Mouse (Mus musculus) mature B cell (primary cell): ENCODE measurements around the gene Ltbp3.

Experiments
- in situ Hi-C: fragments of 300-500 bp; cut with MboI; formaldehyde crosslinking; loops from 2 replicates; pipeline ENCODE4 v1.14.3; 2019

The Ltbp3 gene

DNA sequence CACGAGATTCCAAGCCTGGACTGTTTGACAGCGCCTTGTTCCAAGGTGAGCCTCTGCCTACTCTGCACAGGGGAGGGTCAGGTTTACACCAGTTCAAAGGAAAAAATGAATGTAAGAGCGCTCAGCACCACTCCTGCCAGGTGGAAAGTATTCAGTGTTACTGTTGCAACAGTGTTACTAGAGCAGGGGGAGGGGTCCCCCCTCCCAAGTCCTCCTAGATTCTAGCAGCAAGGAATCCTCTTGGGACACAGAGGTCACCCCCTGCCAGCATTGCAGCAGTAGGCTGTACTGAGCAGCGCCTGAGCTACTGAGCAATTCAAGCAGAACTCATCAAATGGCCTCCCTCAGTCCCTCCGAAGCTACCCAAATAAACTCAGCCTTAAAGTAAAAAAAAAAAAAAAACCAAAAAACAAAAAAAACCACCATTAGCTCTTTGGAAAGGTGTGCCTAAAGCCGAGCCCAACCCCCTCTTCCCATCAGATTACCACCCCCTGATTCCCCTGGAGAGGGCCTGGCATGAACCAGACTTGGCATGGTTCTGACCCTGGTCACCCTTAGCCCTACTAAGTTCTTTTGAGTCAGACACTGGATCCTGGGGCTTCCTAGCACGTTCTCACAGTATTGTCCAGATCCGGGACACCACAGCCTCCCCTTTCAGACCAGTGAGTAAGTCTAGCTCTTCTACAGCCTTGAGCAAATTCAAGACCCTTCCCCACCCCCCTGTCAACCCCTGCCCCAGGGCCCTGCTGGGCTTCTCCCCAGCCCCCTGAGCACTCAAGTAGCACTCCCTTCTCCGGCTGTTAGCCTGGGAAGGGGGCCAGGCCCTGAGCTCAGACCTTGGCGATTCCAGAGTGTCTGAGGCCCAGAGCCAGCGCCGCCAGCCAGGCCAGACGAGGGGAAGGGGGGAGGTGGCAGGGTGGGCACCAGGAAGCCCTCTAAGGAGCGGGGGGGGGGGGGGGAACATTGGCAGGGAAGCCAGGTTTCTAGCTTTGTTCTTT lies at the start of gene Ltbp3:
Ltbp3 (plus strand) TSS at position 585 of the 998 bp plus-strand sequence.
- in situ Hi-C loops, result no loop called here

DNA sequence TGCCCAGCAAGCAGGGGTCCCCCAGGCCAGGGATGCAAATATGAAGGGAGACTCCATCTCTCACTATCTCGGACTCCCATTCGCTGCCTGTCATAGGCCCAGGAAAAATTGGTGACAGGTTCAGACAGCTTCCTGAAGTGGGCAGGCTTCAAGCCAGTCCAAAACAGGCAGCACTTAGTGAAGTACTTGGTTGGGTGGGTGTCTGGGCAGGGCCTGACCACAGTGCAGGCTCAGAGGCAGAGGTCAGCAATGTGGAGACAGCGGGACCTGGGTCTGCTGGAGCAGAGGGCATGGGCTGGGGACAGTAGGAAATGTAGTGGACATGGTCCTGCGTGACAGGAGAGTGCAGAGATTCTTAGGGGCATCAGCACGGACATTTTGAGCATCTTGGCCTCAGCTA lies 49.1 kb upstream of the Ltbp3 start:
- in situ Hi-C loops, result no loop called here

DNA sequence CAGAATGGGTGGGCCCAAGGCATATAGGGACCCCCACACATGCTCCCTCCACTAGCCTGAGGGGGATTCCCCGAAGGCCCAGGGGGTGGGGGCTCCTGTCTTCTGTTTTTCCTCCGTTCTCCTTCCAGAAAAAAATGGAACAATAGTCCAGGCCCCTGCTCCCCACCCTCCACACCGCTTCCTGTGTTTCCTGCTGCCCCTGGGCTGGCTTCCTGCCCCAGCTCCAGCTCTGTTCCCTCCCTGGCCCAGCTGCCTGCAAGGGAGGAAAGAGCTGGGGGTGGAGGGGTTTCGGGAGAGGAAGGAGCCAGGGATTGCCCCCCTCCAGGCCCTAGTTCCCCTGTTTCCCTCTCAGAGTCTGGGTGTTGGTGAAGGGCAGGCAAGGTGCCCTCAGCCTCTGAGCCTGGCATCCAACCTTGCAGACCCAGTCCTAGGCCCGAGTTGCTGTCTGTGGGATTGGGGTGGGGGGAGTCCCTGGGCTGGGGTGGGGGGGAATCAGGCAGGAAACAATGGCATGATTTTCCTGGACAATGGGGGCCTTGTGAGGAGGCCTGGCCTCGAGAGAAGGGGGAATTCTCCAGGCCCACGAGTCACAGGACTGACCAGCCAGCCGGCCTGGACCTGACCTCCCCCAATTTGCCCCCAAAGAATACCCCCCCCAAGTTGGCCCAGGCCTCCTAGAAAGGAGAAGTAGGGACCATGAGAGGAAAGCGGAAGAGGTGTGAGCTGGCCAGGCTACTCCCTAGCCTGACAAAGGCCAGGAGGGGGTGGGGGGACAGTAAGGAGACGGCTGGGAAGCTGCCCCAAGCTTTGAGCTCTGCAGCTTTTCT lies 48.4 kb upstream of the Ltbp3 start:
- in situ Hi-C loops, result no loop called here

DNA sequence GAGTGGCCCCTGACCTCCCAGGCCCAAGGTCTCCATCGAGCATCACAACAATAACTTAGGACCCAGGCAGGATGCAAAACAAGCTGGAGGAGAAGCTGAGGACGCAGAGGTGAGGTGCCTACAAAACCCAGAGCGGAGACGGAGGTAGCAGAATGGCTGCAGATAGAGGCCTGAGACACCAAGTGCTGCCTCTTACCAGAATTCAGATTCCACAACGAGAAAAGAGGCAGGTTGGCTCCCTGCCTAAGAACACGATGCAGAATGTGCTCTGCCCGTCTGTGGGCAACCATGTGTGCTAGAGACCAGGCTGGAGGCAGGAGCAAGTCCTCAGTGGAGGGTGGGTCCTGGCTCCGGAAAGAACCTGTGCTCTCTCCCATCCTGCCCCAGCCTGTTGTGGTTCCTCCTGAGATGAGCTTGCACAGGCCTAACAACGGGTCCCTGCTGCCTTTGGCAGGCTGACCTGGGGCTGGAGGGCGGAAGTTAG lies 47.7 kb upstream of the Ltbp3 start:
- in situ Hi-C loops, result no loop called here

DNA sequence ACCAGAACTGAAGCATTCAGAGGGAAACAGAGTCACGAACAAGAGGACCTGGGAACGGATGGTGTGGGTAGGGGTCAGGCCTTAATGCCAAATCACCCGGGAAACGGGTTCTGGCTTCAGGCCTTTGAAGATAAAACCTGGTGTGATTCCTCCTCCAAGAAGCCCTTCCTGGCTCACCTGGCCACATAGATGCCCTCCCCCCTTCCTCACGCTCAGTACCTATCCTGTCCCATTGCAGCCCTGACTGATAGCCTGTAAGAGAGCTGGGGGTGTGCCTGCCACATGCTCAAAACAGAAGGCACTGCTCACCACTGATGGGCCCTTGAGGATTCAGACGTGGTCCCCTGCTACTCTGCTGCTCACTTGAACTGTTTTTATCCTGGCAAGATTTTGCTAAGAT lies 46.9 kb upstream of the Ltbp3 start:
- in situ Hi-C loops, result no loop called here

DNA sequence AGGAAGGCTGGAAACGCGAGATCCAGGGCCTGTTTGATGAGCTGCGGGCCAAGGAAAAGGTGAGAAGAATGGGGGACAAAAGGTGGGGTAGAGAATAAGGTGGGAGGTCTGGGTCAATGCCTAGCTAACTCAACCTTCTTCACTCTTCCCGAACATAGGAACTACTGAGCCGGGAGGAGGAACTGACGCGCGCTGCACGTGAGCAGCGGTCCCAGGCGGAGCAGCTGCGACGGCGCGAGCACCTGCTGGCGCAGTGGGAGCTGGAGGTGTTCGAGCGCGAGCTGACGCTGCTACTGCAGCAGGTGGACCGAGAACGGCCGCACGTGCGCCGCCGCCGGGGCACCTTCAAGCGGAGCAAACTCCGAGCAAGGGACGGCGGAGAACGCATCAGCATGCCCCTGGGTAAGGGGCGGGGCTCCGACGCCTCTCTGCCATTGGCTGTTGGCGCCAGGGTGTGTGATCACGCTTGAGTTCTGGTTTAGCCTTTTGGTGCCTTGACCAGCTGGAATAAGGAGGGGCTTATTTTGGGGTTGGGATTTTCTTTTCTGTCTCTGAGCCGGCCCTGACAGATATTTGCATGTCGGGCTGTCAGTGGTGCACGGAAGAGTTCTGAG lies 44.7 kb upstream of the Ltbp3 start:
- in situ Hi-C loops, result no loop called here

DNA sequence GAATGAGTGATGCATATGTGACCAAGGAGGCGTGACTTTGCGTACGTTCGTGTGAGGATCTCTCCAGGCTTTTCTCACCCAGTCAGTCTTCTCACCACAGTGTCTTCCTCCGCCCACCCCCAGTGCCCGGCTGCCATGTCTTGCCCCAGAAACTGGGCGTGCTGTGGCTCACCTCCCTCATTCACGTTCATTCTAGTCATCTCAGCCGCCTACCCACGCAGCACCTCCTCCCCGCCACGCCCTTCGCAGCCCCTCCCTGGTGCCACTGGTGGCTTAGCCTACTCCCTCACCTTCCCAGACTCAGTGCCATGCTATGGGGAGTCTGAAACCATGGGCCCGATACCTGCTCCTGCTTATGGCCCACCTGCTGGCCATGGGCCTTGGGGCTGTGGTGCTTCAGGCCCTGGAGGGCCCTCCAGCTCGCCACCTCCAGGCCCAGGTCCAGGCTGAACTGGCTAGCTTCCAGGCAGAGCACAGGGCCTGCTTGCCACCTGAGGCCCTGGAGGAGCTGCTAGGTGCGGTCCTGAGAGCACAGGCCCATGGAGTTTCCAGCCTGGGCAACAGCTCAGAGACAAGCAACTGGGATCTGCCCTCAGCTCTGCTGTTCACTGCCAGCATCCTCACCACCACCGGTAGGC lies 36.4 kb upstream of the Ltbp3 start, which contains the start of gene Kcnk7:
Kcnk7 (plus strand) TSS at position 205 of the 638 bp plus-strand sequence.
- in situ Hi-C loops, result no loop called here

DNA sequence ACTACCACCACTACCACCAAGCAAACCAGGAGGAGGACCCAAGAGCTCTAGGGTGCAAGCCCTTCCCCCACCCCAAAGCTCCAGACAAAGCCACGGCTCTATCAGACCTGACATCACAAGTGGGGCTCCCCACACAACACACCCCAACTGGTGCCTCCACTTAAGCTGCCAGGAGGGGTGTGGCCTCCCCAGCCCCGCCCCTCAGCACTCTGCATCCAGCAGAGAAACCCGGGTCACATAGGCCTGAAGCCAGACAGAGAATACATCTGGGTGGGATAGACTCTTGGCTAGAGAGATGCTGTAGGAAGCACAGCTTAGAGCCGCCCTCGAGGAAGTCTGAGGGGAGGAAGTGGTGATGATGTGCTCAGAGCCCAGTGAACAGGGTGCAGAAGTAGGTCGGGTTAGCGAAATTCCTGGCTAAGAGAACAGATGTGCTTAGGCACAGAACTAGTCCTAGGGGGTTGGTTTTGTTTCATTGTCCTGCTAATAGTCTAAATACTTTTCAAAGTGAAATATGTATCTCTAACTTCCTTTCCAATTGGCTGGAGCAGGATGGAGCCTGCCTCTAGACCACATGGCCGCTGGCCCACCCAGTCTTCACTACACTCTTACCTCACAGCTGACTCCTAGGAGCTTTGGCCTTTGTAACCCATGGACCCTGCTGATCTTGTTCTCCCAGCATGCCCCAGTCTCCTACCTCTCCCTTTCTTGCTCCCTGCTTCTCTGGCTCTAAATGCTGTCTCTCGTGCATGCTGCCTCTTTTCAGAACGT lies 35.7 kb upstream of the Ltbp3 start:
- in situ Hi-C loops, result no loop called here

DNA sequence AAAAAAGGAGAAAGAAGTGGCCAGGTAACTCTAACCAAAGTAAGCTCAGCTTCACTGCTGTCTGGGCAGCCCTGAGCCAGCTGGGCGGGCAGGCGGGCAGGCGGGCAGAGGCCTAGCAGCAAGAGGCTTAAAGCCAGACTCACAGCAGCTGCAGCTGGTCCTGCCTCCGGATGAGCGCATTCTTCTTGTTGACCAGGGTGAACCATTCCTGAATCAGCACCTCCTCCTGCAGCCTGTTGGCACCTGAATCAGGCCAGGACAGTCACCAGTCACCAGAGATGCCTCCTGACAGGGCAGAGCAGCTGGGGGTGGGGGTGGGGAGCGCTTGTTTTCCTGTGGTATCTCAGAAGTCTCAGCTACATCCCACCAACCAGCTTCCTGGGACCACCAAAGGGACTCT lies 30.6 kb upstream of the Ltbp3 start:
- in situ Hi-C loops, result no loop called here

DNA sequence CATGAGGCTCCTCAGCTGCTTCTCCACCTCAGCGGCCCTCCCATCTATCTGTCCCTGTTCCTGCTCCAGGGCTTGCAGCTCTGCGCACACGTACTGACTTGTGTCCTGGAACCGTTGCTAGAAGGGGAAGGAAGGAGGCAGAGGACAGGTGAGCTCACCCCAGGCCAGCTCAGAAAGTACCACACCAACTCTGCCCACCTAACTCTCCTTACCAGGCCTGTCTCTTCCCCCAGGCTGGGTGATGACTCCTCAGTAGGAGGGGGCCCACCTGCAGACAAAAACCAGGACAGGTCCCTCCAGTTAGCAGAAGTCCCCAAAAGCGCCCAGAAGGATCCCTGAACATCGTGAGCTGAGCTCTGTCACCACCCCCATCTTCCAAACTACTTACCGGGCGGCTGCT lies 30.1 kb upstream of the Ltbp3 start:
- in situ Hi-C loops, result no loop called here

DNA sequence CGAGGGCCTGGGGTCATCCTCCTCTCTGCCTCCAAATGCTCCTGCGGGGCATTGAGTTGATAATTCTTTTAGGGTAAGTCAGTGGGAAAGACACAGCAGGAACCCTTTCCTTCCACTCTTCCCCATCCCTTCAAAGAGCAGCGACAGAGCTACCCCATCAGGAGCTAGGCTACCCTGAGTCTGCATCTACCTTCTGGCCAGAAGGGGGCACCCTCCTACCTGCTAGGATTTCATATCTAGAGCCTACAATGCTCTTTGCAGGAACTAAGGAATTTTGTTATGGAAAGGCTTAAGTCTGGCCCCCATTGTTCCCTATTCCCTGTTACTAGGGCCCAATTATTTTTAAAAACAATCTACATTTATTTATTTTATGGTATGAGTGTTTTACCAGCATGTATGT lies 29.5 kb upstream of the Ltbp3 start:
- in situ Hi-C loops, result no loop called here

DNA sequence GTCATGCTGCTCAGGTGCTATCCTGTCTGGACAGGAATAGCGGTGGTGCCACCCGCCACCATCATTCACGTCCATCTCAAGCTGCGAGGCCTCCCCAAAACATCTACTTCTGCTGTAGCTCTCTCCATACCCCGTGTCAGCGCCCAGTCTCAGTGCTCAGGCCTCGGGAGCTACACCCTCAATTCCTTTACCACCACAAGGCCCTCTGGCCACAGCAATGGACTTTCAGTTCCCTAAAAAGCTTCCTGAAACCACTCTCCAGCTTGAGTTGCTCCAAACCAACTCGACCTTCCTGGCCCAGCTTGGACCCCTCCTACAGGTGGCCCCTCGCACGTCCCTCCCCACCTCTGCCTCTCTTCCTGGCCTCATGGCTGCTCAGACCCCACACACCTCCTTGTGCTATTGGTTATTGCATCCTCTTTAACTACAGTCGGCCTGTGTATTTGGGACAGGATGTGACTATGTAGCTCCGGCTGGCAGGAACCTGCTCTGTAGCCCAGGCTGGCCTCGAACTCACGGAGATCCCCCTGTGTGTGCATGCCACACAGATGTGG lies 28.7 kb upstream of the Ltbp3 start:
- in situ Hi-C loops, result no loop called here

DNA sequence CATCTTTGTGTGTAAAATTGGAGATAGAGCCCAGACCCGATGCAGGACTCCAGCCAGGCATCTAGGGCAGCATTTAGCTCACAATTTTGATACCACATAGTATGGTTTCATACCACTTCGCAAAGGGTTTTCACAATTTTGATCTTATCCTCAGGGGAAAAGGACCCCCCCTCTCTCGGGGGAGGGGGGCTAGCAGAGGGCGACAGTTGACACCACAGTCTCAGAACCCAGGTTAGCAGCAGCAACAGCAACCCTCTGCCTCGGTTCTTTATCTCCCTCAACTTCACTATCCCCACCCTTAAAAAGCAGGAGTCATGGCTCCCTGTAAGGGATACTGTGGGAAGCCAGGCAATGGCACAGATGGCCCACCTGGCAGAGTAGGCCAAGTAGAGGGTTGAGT lies 27.4 kb upstream of the Ltbp3 start:
- in situ Hi-C loops, result no loop called here

DNA sequence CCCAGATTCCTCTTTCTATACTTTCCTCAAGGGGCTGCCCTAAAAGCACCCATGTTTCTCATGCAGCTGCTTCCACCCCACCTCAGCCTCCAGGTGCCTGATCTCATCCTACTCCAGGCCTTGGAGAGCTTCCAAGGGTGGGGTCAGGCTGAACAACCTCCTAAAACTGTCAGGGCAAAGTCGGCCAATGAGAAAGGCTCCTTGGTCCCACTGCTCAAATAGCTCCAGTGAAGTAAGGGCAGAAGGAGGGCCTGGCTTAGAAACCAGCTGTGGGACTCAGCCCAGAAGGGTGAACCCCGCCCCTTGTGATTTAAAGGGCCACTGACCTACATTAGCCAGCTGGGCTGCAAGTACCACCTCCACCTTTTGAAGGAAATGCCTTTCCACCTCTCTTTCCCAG lies 27.0 kb upstream of the Ltbp3 start:
- in situ Hi-C loops, result no loop called here

DNA sequence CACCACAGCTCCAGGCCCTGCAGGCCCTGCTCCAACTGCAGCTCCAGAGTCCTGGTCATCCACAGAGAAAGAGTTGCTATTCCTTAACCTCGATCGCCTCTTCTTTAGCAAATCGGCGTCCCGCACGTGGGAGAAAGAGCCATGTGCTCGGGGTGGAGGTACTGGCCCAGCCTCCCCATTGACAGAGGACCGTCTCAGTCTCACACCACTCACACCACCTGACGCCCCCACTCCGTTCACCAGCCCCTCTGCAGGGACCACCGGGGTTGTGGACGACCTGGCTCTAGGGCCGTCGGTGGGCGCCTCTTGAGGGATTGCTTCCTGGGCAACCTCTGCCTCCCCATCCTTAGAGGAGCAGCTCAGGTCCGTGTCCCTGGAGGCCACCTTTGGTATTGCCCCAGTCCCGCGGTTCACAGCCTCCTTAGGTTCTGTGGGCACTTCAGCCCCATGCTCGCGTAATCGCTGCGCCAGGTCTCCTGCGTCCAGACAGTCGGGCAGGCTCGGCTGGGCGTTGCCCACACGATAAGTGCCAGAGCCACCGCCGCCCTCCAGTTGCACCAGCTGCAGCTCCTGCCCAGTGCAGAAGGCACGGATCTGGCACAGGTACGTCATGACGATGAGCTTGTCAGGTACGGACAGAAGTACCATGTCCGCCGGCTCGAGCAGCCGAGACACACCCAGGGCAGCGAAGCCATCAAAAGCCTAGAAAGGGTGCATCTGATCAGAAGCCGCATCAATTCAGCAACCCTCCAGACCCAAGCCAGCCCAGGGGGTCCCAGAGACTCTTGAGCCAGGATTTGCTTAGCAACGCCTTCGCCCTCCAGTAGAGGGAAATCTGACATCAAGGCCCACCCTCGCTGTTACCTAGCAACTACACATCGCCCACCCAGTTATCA lies 24.7 kb upstream of the Ltbp3 start:
- in situ Hi-C loops, result no loop called here

DNA sequence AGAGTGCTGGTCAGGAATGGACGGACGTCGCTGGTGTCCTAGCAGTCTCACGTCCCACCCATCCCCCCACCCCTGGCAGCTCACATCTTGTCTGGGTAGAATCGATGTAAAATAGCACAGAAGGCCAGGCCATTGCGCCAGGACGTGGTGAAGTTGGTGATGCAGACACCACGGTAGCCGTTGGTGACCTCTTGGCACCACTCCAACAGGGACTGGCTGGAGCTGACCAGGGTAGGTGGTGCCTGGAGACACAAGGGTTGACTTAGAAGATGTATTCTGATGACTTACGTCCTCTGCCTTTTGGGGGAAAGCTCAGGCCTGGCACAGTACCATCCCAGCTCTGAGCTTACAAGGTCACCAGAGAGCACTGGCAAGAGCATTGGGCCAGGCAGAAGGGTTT lies 23.7 kb upstream of the Ltbp3 start:
- in situ Hi-C loops, result no loop called here

DNA sequence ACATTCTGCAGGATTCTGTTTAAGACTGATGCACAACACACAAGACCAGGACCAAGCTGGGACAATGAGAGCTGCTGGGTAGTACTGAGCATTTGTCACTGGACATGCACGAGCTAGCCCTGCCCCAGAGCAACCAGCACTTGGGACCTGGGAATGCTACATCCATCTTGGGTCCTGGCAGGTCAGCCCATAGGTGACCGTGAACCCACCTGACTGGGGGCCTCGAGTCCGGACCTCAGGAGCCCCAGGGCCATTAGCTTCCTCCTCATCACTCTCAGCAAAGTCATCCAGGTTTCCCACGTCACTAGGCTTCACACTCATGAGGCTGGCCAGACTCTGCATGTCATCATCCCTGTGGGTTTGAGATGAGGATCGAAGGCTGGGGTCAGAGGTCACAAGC lies 19.5 kb upstream of the Ltbp3 start:
- in situ Hi-C loops, result no loop called here

DNA sequence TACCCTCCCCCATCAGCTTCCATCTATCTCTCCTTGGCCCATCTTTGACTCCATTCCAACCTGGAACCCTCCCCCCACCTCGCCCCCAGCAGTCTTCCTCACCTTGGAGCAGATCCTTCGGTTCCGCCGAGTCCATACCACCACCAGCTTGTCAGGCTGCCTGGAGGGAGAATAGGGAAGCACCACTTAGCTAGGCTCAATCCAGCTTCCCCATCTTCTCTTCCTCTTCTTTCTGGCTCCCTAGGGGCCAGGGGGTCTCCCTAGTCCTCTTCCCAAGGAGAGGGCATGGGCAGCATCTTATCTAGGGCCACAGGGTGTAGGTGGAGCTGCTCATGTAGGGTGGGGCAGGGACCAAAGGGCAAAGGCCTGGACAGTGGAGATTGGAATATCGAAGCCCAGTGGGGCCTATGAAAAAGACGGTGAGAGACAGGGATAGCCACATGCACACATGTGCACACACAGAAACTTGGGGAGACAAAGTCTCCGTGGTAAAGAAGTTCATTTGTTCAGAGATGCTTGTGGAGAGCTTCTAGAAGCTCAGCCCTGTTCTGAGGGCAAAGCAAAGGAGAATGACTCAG lies 17.8 kb upstream of the Ltbp3 start:
- in situ Hi-C loops, result no loop called here

DNA sequence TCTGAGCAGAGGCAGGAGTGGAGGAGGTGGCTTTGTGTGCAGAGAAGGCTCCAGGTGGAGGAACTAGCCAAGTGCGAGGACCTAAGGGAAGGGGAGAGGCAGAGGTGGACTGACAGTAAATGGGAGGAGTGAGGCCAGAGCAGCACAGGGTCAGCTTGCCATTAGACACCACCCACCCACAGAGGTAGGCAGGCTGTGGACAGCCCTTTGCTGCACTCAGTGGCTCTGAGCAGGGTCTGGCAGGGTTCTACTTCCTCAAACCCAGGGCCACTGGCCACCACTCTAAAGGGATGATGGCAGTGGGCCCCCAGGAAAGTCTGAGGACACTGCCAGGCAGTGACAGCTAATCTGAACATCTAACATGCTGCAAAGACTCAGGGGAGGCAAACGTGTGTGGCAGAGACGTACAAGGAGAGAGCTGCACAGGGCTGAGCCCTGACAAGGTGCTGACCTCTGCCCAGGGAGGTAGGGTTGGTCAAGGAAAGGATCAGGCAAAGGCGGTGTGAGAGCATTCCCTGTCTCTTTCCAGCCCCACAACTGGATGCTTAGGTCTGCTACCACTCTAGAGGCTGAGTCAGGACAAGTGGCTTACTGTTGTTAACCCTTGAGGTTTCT lies 16.7 kb upstream of the Ltbp3 start:
- in situ Hi-C loops, result no loop called here
